Mouse (Mus musculus) C2C12 (cell line): ENCODE measurements around the gene Odf2.

ENCODE experiments used
- CEBPB ChIP-seq: IDR thresholded peaks from one replicate; pipeline ENCODE4 v1.6.1; 2011; ENCODE audit warnings: low read depth, mild to moderate bottlenecking, control low read depth, moderate library complexity
- CTCF ChIP-seq: IDR thresholded peaks from one replicate; pipeline ENCODE4 v1.5.1; 2011; ENCODE audit not compliant: control insufficient read depth, insufficient read depth, insufficient read length
- MAX ChIP-seq: IDR thresholded peaks from one replicate; pipeline ENCODE4 v1.6.1; 2011; ENCODE audit warnings: mild to moderate bottlenecking, control low read depth
- USF1 ChIP-seq: IDR thresholded peaks from one replicate; pipeline ENCODE4 v1.6.1; 2011; ENCODE audit warnings: low read depth, mild to moderate bottlenecking, control low read depth, moderate library complexity

GRCm38 (mm10) chr2:29961246-29961645 lies 72.2 kb downstream of the Odf2 start:
- no peak for TF ChIP-seq CTCF
- TF ChIP-seq USF1 = no peak
- TF ChIP-seq CEBPB = no peak
- TF ChIP-seq MAX = no peak
